Mouse (Mus musculus) heart, embryonic 14.5 days (tissue): ENCODE measurements at regions not wholly inside any gene's neighbourhood (a gene's known extent, or its start where the extent isn't known, plus 50 kb on each side); places are given as distances from the start of the nearest gene placed in this dataset.

ENCODE experiments used
- ATAC-seq: fragments of 200-750 bp; cut with Nextera tagmentation; 2 replicates; pipeline ENCODE4 v1.8.0; 2017; ENCODE audit warnings: low read depth, moderate TSS enrichment; ENCODE audit not compliant: insufficient number of reproducible peaks, insufficient read depth, low FRiP score
- H3K27ac ChIP-seq, 2 experiments: fragments of 200-500 bp in 1 of 2; fragments of 300-500 bp in 1 of 2; sonication (generic) in 1 of 2; replicated peaks in 1 of 2; 2 replicates each; pipeline ENCODE4 v1.5.1; 2012 to 2014; ENCODE audit warnings: low read depth in 2 of 2, low read length in 2 of 2, control low read depth in 1 of 2, mild to moderate bottlenecking in 1 of 2, mixed read lengths in 1 of 2; ENCODE audit not compliant: control insufficient read depth in 1 of 2, insufficient read depth in 1 of 2
- H3K27me3 ChIP-seq: fragments of 300-500 bp; sonication (generic); 2 replicates; pipeline ENCODE4 v1.6.1; 2014; ENCODE audit warnings: mild to moderate bottlenecking, low read length, control low read depth; ENCODE audit not compliant: control insufficient read depth, insufficient read depth
- H3K36me3 ChIP-seq: fragments of 300-500 bp; sonication (generic); 2 replicates; pipeline ENCODE4 v1.6.1; 2014; ENCODE audit warnings: mild to moderate bottlenecking, control low read depth, low read length, mixed read lengths; ENCODE audit not compliant: control insufficient read depth, insufficient read depth
- H3K4me1 ChIP-seq, 2 experiments: fragments of 200-500 bp in 1 of 2; fragments of 300-500 bp in 1 of 2; sonication (generic) in 1 of 2; 2 replicates each; pipeline ENCODE4 v1.6.1; 2012 to 2014; ENCODE audit warnings: low read length in 2 of 2, control low read depth in 1 of 2, mixed read lengths in 1 of 2; ENCODE audit not compliant: control insufficient read depth in 2 of 2, insufficient read depth in 2 of 2
- H3K4me2 ChIP-seq: fragments of 300-500 bp; sonication (generic); 2 replicates; pipeline ENCODE4 v1.6.1; 2014; ENCODE audit warnings: mild to moderate bottlenecking, low read length
- H3K4me3 ChIP-seq, 2 experiments: fragments of 200-500 bp in 1 of 2; fragments of 300-500 bp in 1 of 2; sonication (generic) in 1 of 2; 2 replicates each; pipeline ENCODE4 v1.5.1; 2012 to 2014; ENCODE audit warnings: low read length in 2 of 2, mild to moderate bottlenecking in 2 of 2, control low read depth in 1 of 2, low read depth in 1 of 2, moderate library complexity in 1 of 2; ENCODE audit not compliant: control insufficient read depth in 1 of 2, insufficient read depth in 1 of 2
- H3K9ac ChIP-seq: fragments of 300-500 bp; sonication (generic); 2 replicates; pipeline ENCODE4 v1.6.1; 2014; ENCODE audit warnings: mild to moderate bottlenecking, low read length
- H3K9me3 ChIP-seq: fragments of 300-500 bp; sonication (generic); 2 replicates; pipeline ENCODE4 v1.6.1; 2016; ENCODE audit warnings: low read length, control low read depth; ENCODE audit not compliant: control insufficient read depth
- WGBS: fragments of 180-500 bp; shearing (Covaris S2); extraction: QIAGEN DNeasy Blood & Tissue Kit; methylation state at CpG from one replicate; pipeline ENCODE4 v1.1.7; 2014; 5-methylcytosine and 5-hydroxymethylcytosine counted together

- Histone ChIP-seq H3K4me1 (no peaks in the 10 kb centered on the region), H3K27me3 (no peaks in the 10 kb centered on the region), H3K9me3 (no peaks in the 10 kb centered on the region), H3K27ac (no peak overlapping the region), H3K4me3 (no peak overlapping the region), H3K36me3 (no peaks in the 10 kb centered on the region), H3K4me2 (no peak overlapping the region), H3K9ac (no peak overlapping the region)
- ATAC-seq = no peak
- WGBS = 46% methylated on average over 7 of the region's 7 CpGs
Observed at GRCm38 (mm10) chr15:87091048-87091777, 452.9 kb upstream of the Fam19a5 start.

- no peaks in the 10 kb centered on the region for H3K9me3 ChIP-seq
- H3K27me3 ChIP-seq = no peaks in the 10 kb centered on the region
- H3K4me3 ChIP-seq = no peak overlapping the region
- no peak overlapping the region for H3K4me2 ChIP-seq
- H3K4me1 ChIP-seq = no peaks in the 10 kb centered on the region
- H3K36me3 ChIP-seq = no peaks in the 10 kb centered on the region
- WGBS = 68% methylated on average over 4 of the region's 4 CpGs
- no peak for ATAC-seq
- H3K27ac ChIP-seq = no peak overlapping the region
- no peak overlapping the region for H3K9ac ChIP-seq
Observed at GRCm38 (mm10) chr15:87097206-87097605, 446.9 kb upstream of the Fam19a5 start.

GRCm38 (mm10) chr15:87101146-87101545, 443.0 kb upstream of the Fam19a5 start:
- H3K9me3 ChIP-seq = no peaks in the 10 kb centered on the region
- 76% methylated on average over 4 of the region's 4 CpGs for WGBS
- no peak overlapping the region for H3K9ac ChIP-seq
- no peaks in the 10 kb centered on the region for H3K36me3 ChIP-seq
- no peak overlapping the region for H3K4me2 ChIP-seq
- no peaks in the 10 kb centered on the region for H3K27me3 ChIP-seq
- no peak for ATAC-seq
- H3K27ac ChIP-seq = no peak overlapping the region
- H3K4me3 ChIP-seq = no peak overlapping the region
- H3K4me1 ChIP-seq = no peaks in the 10 kb centered on the region

DNA sequence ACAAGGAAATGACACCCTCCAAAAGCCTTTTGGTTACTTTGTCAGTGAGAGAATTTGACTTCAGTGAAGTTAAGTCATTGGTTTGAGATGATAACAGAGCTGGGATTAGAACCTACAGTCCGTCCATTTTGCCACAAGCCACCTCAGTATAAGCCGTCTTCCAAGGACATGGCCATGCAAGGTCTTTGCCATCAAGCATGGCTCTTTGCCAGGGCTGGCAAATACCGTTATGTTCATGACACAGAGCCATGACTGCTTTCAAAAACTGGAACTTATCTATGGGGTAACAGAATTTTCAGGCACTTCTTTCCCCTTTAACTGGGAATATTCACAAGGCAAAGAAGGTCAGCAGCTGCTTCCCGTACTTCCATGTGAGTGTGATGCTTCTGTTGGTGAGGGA, 441.9 kb upstream of the Fam19a5 start:
- no peak overlapping the region for H3K9ac ChIP-seq
- H3K36me3 ChIP-seq = no peaks in the 10 kb centered on the region
- ATAC-seq = no peak
- no peak overlapping the region for H3K4me2 ChIP-seq
- H3K4me3 ChIP-seq = no peak overlapping the region
- no peak overlapping the region for H3K27ac ChIP-seq
- no peaks in the 10 kb centered on the region for H3K4me1 ChIP-seq
- no peaks in the 10 kb centered on the region for H3K27me3 ChIP-seq
- WGBS = 79% methylated on average over 4 of the region's 4 CpGs
- no peaks in the 10 kb centered on the region for H3K9me3 ChIP-seq

DNA sequence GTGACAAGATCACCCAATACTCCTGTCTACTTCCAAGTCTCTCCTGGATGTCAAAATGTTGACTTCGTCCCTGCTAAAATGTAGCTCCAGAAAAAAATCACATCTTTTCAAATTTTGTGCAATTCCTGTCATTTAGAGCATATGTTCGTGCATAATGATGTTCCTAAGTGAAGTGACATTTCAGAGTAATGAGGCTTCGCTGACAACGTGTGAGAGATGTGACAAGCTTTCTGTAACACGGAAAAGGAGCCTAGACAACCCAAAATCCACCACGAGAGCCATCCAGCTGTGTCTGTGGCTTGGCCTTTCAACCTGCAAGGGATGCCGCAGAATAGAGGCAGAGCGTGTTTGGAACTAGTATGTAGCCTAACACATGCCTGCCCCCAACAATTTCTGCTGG, 438.1 kb upstream of the Fam19a5 start:
- ATAC-seq = no peak
- Histone ChIP-seq H3K4me1 (no peaks in the 10 kb centered on the region), H3K4me2 (no peak overlapping the region), H3K36me3 (no peaks in the 10 kb centered on the region), H3K9me3 (no peaks in the 10 kb centered on the region), H3K27ac (no peak overlapping the region), H3K27me3 (no peaks in the 10 kb centered on the region), H3K9ac (no peak overlapping the region), H3K4me3 (no peak overlapping the region)
- WGBS = 76% methylated on average over 8 of the region's 8 CpGs

DNA sequence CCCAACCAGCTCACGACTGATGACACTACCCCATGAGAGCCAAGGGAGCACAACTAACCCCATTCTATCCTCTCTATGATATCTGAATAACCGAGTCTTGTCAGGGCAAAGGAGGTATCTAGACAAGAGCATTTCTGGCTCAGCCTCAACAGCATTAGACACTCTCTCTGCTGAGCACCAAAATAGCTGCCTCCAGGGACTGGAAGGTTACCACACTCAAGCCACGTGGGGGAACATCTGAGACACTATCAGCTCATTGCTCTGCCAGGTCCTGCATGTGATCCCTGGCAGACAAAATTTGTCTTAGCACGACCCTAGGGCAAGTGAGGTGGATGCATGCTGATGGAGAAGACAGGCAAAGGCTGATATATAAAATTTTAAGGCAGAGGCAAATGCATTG, 436.4 kb upstream of the Fam19a5 start:
- 40% methylated on average over 4 of the region's 4 CpGs for WGBS
- Histone ChIP-seq H3K9ac (no peak overlapping the region), H3K27ac (no peak overlapping the region), H3K36me3 (no peaks in the 10 kb centered on the region), H3K4me2 (no peak overlapping the region), H3K9me3 (no peaks in the 10 kb centered on the region), H3K4me3 (no peak overlapping the region), H3K4me1 (no peaks in the 10 kb centered on the region), H3K27me3 (no peaks in the 10 kb centered on the region)
- ATAC-seq = no peak

GRCm38 (mm10) chr15:87108411-87108810, 435.7 kb upstream of the Fam19a5 start:
- Histone ChIP-seq H3K27ac (no peak overlapping the region), H3K4me1 (no peaks in the 10 kb centered on the region), H3K9ac (no peak overlapping the region), H3K4me2 (no peak overlapping the region), H3K36me3 (no peaks in the 10 kb centered on the region), H3K27me3 (no peaks in the 10 kb centered on the region), H3K9me3 (no peaks in the 10 kb centered on the region), H3K4me3 (no peak overlapping the region)
- 63% methylated on average over 7 of the region's 7 CpGs for WGBS
- no peak for ATAC-seq

- H3K27ac ChIP-seq = no peak overlapping the region
- H3K9ac ChIP-seq = no peak overlapping the region
- H3K27me3 ChIP-seq = no peaks in the 10 kb centered on the region
- H3K4me3 ChIP-seq = no peak overlapping the region
- no peaks in the 10 kb centered on the region for H3K9me3 ChIP-seq
- H3K4me1 ChIP-seq = no peaks in the 10 kb centered on the region
- WGBS = 15% methylated on average over 4 of the region's 4 CpGs
- no peaks in the 10 kb centered on the region for H3K36me3 ChIP-seq
- H3K4me2 ChIP-seq = no peak overlapping the region
- ATAC-seq = no peak
Observed at GRCm38 (mm10) chr15:87122656-87123055, 421.4 kb upstream of the Fam19a5 start.
